Mouse (Mus musculus): ENCODE measurements around the gene Mvd. TPM values are rescaled to one million over a fixed set of nuclear protein-coding genes. Genes with fewer than 3 reads are reported as not detected.
A peak's percentile ranks its signal among the peaks of the same experiment; 100 is the strongest.

The Mvd gene
- total RNA-seq, 1 experiment from 2014 or later, result 3.2 TPM

GRCm38 (mm10) chr8:122431694-122432442 lies 11.4 kb downstream of the Mvd start:
- no peak for ATAC-seq (replicated peaks; ENCODE audit: low read depth, poor library complexity, severe bottlenecking)

- no peak for ATAC-seq (replicated peaks; ENCODE audit: low read depth, poor library complexity, severe bottlenecking)
Measured at GRCm38 (mm10) chr8:122430646-122431045, 12.6 kb downstream of the Mvd start.

- peak; percentile 63 for ATAC-seq (replicated peaks; ENCODE audit: low read depth, poor library complexity, severe bottlenecking)
Measured at GRCm38 (mm10) chr8:122430058-122430636, 13.1 kb downstream of the Mvd start.

- no peak for ATAC-seq (replicated peaks; ENCODE audit: low read depth, poor library complexity, severe bottlenecking)
Measured at GRCm38 (mm10) chr8:122428163-122428562, 15.1 kb downstream of the Mvd start.

GRCm38 (mm10) chr8:122427607-122428006 lies 15.6 kb downstream of the Mvd start:
- ATAC-seq (replicated peaks; ENCODE audit: low read depth, poor library complexity, severe bottlenecking), result no peak

- no peak for ATAC-seq (replicated peaks; ENCODE audit: low read depth, poor library complexity, severe bottlenecking)
Measured at GRCm38 (mm10) chr8:122426145-122426544, 17.1 kb downstream of the Mvd start.

GRCm38 (mm10) chr8:122423659-122424058 lies 19.6 kb downstream of the Mvd start:
- no peak for ATAC-seq (replicated peaks; ENCODE audit: low read depth, poor library complexity, severe bottlenecking)

GRCm38 (mm10) chr8:122423217-122423616 lies 20.0 kb downstream of the Mvd start:
- ATAC-seq (replicated peaks; ENCODE audit: low read depth, poor library complexity, severe bottlenecking), result no peak

GRCm38 (mm10) chr8:122421376-122422070 lies 21.7 kb downstream of the Mvd start, which contains the start of gene Il17c:
Gene Il17c (plus strand): TSS chr8:122422020.
- ATAC-seq (replicated peaks; ENCODE audit: low read depth, poor library complexity, severe bottlenecking), result no peak

- no peak for ATAC-seq (replicated peaks; ENCODE audit: low read depth, poor library complexity, severe bottlenecking)
Measured at GRCm38 (mm10) chr8:122419881-122420555, 23.2 kb downstream of the Mvd start.

GRCm38 (mm10) chr8:122415554-122415953 lies 27.7 kb downstream of the Mvd start:
- ATAC-seq (replicated peaks; ENCODE audit: low read depth, poor library complexity, severe bottlenecking), result peak; percentile 61

GRCm38 (mm10) chr8:122414311-122414710 lies 28.9 kb downstream of the Mvd start:
- no peak for ATAC-seq (replicated peaks; ENCODE audit: low read depth, poor library complexity, severe bottlenecking)

- no peak for ATAC-seq (replicated peaks; ENCODE audit: low read depth, poor library complexity, severe bottlenecking)
Measured at GRCm38 (mm10) chr8:122407678-122408077, 35.5 kb downstream of the Mvd start.

- ATAC-seq (replicated peaks; ENCODE audit: low read depth, poor library complexity, severe bottlenecking), result peak; percentile 53
Measured at GRCm38 (mm10) chr8:122405146-122405805, 37.9 kb downstream of the Mvd start.

GRCm38 (mm10) chr8:122398186-122398585 lies 45.0 kb downstream of the Mvd start:
- no peak for ATAC-seq (replicated peaks; ENCODE audit: low read depth, poor library complexity, severe bottlenecking)

- no peak for ATAC-seq (replicated peaks; ENCODE audit: low read depth, poor library complexity, severe bottlenecking)
Measured at GRCm38 (mm10) chr8:122395291-122395690, 47.9 kb downstream of the Mvd start.

- ATAC-seq (replicated peaks; ENCODE audit: low read depth, poor library complexity, severe bottlenecking), result no peak
Measured at GRCm38 (mm10) chr8:122393717-122394116, 49.5 kb downstream of the Mvd start.

- ATAC-seq (replicated peaks; ENCODE audit: low read depth, poor library complexity, severe bottlenecking), result no peak
Measured at GRCm38 (mm10) chr8:122390758-122391157, 52.5 kb downstream of the Mvd start.

- ATAC-seq (replicated peaks; ENCODE audit: low read depth, poor library complexity, severe bottlenecking), result no peak
Measured at GRCm38 (mm10) chr8:122389357-122389756, 53.9 kb downstream of the Mvd start.
